Mouse (Mus musculus) ES-E14 (cell line): ENCODE measurements at regions not wholly inside any gene's neighbourhood (a gene's known extent, or its start where the extent isn't known, plus 50 kb on each side); places are given as distances from the start of the nearest gene placed in this dataset.

Source experiments
- DNase-seq: peaks from one replicate; pipeline ENCODE4 v3.0.0-alpha.2; 2013; ENCODE audit warnings: low read depth, low spot score
- H3K27ac ChIP-seq: 2 replicates; pipeline ENCODE4 v1.5.1; 2012; ENCODE audit warnings: low read depth, mild to moderate bottlenecking, low read length, moderate library complexity, mixed read lengths; ENCODE audit not compliant: poor library complexity, insufficient read depth, severe bottlenecking
- H3K36me3 ChIP-seq: 2 replicates; pipeline ENCODE4 v1.6.1; 2012; ENCODE audit warnings: mild to moderate bottlenecking, low read length, moderate library complexity, mixed read lengths; ENCODE audit not compliant: control insufficient read depth, poor library complexity, insufficient read depth, severe bottlenecking
- H3K4me1 ChIP-seq, 2 experiments: fragments of 150-350 bp in 1 of 2; sonication (generic) in 1 of 2; 2 replicates each; pipeline ENCODE4 v1.6.1; 2012; ENCODE audit warnings: low read length in 2 of 2, mild to moderate bottlenecking in 1 of 2, mixed read lengths in 1 of 2; ENCODE audit not compliant: control insufficient read depth in 2 of 2, insufficient read depth in 2 of 2, poor library complexity in 1 of 2
- H3K4me3 ChIP-seq, 2 experiments: fragments of 150-350 bp in 1 of 2; sonication (generic) in 1 of 2; 2 replicates each; pipeline ENCODE4 v1.5.1; 2012; ENCODE audit warnings: low read length in 2 of 2, low read depth in 1 of 2, mild to moderate bottlenecking in 1 of 2, mixed read lengths in 1 of 2; ENCODE audit not compliant: insufficient read depth in 1 of 2, poor library complexity in 1 of 2, severe bottlenecking in 1 of 2
- H3K9ac ChIP-seq: 2 replicates; pipeline ENCODE4 v1.6.1; 2012; ENCODE audit warnings: low read depth, mild to moderate bottlenecking, low read length, mixed read lengths; ENCODE audit not compliant: poor library complexity, insufficient read depth, severe bottlenecking
- H3K9me3 ChIP-seq: fragments of 150-350 bp; sonication (generic); 2 replicates; pipeline ENCODE4 v1.6.1; 2012; ENCODE audit warnings: low read depth, mild to moderate bottlenecking, low read length; ENCODE audit not compliant: control insufficient read depth, insufficient read depth
- CHD2 ChIP-seq: IDR thresholded peaks from 2 replicates; pipeline ENCODE4 v1.6.1; 2014; ENCODE audit warnings: mild to moderate bottlenecking, low read depth, low read length, inconsistent platforms
- HCFC1 ChIP-seq: IDR thresholded peaks from 2 replicates; pipeline ENCODE4 v1.6.1; 2012; ENCODE audit warnings: low read length, inconsistent platforms, borderline replicate concordance; ENCODE audit not compliant: insufficient read depth
- MAFK ChIP-seq: IDR thresholded peaks from 2 replicates; pipeline ENCODE4 v1.6.1; 2014; ENCODE audit warnings: mild to moderate bottlenecking, low read depth, low read length, inconsistent platforms; ENCODE audit not compliant: insufficient read depth
- ZC3H11A ChIP-seq: IDR thresholded peaks from 2 replicates; pipeline ENCODE4 v1.6.1; 2012; ENCODE audit warnings: low read depth, mild to moderate bottlenecking, inconsistent platforms, low read length, borderline replicate concordance
- ZNF384 ChIP-seq: IDR thresholded peaks from 2 replicates; pipeline ENCODE4 v1.6.1; 2012; ENCODE audit warnings: low read depth, low read length, inconsistent platforms
- in situ Hi-C, 2 experiments: fragments of 600-800 bp; cut with MboI; formaldehyde crosslinking; loops; one replicate each; pipeline ENCODE4 v1.15.1; 2025; ENCODE audit warnings: low sequenced_read_pairs in 2 of 2, inconsistent platforms in 1 of 2; ENCODE audit not compliant: unreplicated experiment in 2 of 2

DNA sequence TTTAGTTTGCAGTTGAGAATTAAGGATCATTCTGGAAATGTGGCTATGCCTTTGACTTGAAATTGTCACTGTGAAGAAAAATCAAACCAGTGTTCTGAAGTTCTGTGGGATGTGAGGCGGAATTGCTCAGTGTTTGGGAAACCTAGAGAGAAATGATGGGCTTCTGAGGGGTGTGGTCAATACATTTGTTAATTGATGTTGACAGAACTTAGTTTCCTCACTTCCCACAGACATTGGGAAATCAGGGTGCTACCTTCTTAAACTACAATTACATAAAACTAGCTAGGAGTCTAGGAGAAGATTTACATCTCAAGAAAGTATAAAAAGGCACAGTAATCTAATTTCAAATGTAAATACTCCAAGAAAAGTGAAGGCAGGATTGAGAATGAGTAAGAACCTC is 151.1 kb upstream of the Tusc1 start:
- no peak overlapping the region for H3K4me3 ChIP-seq
- H3K36me3 ChIP-seq, result no peaks in the 10 kb centered on the region
- no peak overlapping the region for H3K27ac ChIP-seq
- no peaks in the 10 kb centered on the region for H3K4me1 ChIP-seq
- no peaks in the 10 kb centered on the region for H3K9me3 ChIP-seq
- in situ Hi-C loops, result no loop called here
- no peak for DNase-seq
- TF ChIP-seq ZNF384 (no peak), HCFC1 (no peak), CHD2 (no peak), MAFK (no peak), ZC3H11A (no peak)
- no peak overlapping the region for H3K9ac ChIP-seq

DNA sequence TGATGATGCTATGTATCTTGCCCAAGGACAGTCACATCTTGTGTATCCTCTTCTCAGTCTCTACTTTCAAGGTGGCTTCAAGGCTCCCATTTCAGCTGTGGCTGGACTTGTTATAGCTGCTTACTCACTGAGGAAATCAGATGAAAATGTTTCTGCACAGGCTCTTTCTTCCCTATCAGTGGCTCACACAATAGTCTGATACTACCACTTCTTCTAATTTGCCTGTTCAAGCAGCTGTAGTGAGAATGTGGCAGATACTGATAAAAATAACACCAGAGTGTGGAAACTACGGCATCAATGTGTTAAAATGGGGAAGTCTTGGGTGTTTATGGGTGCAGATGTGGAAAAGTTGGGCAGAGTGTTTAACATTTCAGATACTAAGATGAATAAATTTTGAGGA is 145.9 kb upstream of the Tusc1 start:
- no peaks in the 10 kb centered on the region for H3K4me1 ChIP-seq
- no peak overlapping the region for H3K9ac ChIP-seq
- no peak for DNase-seq
- H3K27ac ChIP-seq, result no peak overlapping the region
- H3K36me3 ChIP-seq, result no peaks in the 10 kb centered on the region
- in situ Hi-C loops, result no loop called here
- no peak overlapping the region for H3K4me3 ChIP-seq
- TF ChIP-seq MAFK (no peak), ZNF384 (no peak), ZC3H11A (no peak), CHD2 (no peak), HCFC1 (no peak)
- no peaks in the 10 kb centered on the region for H3K9me3 ChIP-seq

DNA sequence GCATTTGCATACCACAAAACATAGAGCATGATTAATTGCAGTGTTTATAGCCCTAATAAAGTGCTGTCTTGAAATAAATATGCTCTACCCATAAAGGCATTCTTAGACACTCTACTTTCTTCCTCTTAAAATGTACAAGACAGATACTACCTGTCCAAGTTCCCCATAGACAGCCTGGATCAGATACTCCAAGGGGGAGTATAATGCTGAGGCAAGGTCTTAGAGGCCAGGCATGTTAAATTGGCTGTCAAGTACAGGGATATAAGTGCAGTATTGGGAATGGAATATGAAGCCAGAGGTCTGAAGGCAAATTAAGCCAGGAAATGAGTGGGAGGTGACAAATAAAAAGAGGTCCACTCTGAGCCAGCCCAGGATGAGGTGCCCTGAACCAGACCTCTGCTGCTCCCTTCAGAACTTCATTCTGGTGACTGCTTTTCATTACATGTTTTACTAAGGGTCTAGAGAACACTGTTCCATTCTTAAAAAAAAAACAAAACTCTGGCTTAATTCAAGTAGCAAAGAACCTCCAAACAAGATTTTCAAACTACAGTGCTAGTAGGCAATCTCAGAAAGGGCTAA is 142.0 kb upstream of the Tusc1 start:
- H3K4me3 ChIP-seq, result no peak overlapping the region
- no peak overlapping the region for H3K9ac ChIP-seq
- H3K27ac ChIP-seq, result no peak overlapping the region
- no peaks in the 10 kb centered on the region for H3K9me3 ChIP-seq
- no peaks in the 10 kb centered on the region for H3K36me3 ChIP-seq
- TF ChIP-seq ZC3H11A (no peak), MAFK (no peak), CHD2 (no peak), HCFC1 (no peak), ZNF384 (no peak)
- in situ Hi-C loops, result no loop called here
- no peaks in the 10 kb centered on the region for H3K4me1 ChIP-seq
- no peak for DNase-seq

DNA sequence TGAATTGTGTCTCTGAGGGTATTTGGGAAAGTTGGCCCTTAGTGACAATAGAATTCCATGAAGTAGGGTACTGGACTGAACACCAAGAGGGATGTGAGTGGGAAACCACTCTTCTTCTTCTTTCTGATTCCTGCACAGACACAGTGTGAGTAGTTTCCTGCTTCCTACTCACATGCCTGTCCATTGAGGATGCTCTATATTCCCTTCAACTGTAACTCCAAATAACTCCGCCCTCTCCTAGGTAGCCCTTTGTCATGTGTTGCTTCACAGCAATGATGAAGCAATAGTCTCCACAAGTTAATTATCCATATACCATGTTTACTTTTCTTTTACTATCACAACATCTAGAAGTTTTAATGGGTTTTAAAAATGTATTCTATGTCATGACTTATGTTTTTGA is 132.7 kb upstream of the Tusc1 start:
- no peak overlapping the region for H3K27ac ChIP-seq
- H3K36me3 ChIP-seq, result no peaks in the 10 kb centered on the region
- H3K4me1 ChIP-seq, result no peaks in the 10 kb centered on the region
- no peak for DNase-seq
- H3K4me3 ChIP-seq, result no peak overlapping the region
- no peaks in the 10 kb centered on the region for H3K9me3 ChIP-seq
- TF ChIP-seq ZNF384, result no peak
- no peak for TF ChIP-seq CHD2
- no peak overlapping the region for H3K9ac ChIP-seq
- in situ Hi-C loops, result no loop called here

DNA sequence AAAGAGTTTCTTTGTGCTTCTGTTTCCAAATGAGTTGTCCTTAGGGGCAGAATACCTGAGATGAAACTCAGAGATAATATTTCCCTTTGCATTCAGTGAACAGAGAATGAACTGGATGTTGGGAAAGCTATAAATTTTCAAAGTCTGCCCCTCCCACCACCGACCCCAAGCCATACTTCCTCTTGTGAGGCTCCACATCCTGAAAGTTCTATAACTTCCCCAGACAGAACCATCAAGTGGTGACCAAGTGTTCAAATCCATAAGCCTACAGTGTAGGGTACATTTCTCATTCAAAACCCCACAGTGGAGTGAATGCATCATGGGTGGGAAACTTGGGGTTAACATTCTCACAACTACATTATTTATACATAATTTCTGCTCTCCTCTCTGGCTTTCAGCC is 132.1 kb upstream of the Tusc1 start:
- no peaks in the 10 kb centered on the region for H3K4me1 ChIP-seq
- no peaks in the 10 kb centered on the region for H3K9me3 ChIP-seq
- DNase-seq, result no peak
- H3K4me3 ChIP-seq, result no peak overlapping the region
- no peaks in the 10 kb centered on the region for H3K36me3 ChIP-seq
- in situ Hi-C loops, result no loop called here
- TF ChIP-seq CHD2 (no peak), MAFK (no peak), ZNF384 (no peak), HCFC1 (no peak), ZC3H11A (no peak)
- no peak overlapping the region for H3K27ac ChIP-seq
- no peak overlapping the region for H3K9ac ChIP-seq
